Mouse (Mus musculus) lung, postnatal 14 days (tissue): ENCODE measurements around the gene Prss38.
A peak's percentile ranks its signal among the peaks of the same experiment; 100 is the strongest.

Experiments
- DNase-seq: peaks from one replicate; pipeline ENCODE4 v3.0.0; 2021

Gene Prss38

GRCm38 (mm10) chr11:59375475-59375874 lies at the start of gene Prss38:
TSS of gene Prss38 (minus strand) at chr11:59375657.
- no peak for DNase-seq

- peak; percentile 33 for DNase-seq
These were observed 47.6 kb upstream of the Prss38 start for GRCm38 (mm10) chr11:59423010-59423588.

- DNase-seq, result no peak
These were observed 46.5 kb upstream of the Prss38 start for GRCm38 (mm10) chr11:59421967-59422366.

- DNase-seq, result no peak
These were observed 46.0 kb upstream of the Prss38 start for GRCm38 (mm10) chr11:59421436-59421835.

GRCm38 (mm10) chr11:59418708-59419107 lies 43.3 kb upstream of the Prss38 start:
- no peak for DNase-seq

- DNase-seq, result no peak
These were observed 37.8 kb upstream of the Prss38 start for GRCm38 (mm10) chr11:59412999-59413863.

- no peak for DNase-seq
These were observed 36.6 kb upstream of the Prss38 start for GRCm38 (mm10) chr11:59412058-59412457.

- no peak for DNase-seq
These were observed 35.4 kb upstream of the Prss38 start for GRCm38 (mm10) chr11:59410851-59411250.

GRCm38 (mm10) chr11:59405761-59406160 lies 30.3 kb upstream of the Prss38 start:
- DNase-seq, result no peak

GRCm38 (mm10) chr11:59400876-59401275 lies 25.4 kb upstream of the Prss38 start:
- no peak for DNase-seq

GRCm38 (mm10) chr11:59399830-59400229 lies 24.4 kb upstream of the Prss38 start:
- DNase-seq, result no peak

GRCm38 (mm10) chr11:59397536-59398371 lies 22.3 kb upstream of the Prss38 start:
- DNase-seq, result no peak

GRCm38 (mm10) chr11:59394451-59394850 lies 19.0 kb upstream of the Prss38 start:
- DNase-seq, result no peak

GRCm38 (mm10) chr11:59393591-59393990 lies 18.1 kb upstream of the Prss38 start:
- peak; percentile 70 for DNase-seq

- no peak for DNase-seq
These were observed 16.8 kb upstream of the Prss38 start for GRCm38 (mm10) chr11:59392300-59392699.

GRCm38 (mm10) chr11:59390470-59390869 lies 15.0 kb upstream of the Prss38 start:
- DNase-seq, result peak; percentile 43

- DNase-seq, result no peak
These were observed 14.2 kb upstream of the Prss38 start for GRCm38 (mm10) chr11:59389617-59390016.

- DNase-seq, result no peak
These were observed 13.3 kb upstream of the Prss38 start for GRCm38 (mm10) chr11:59388806-59389205.

- no peak for DNase-seq
These were observed 12.0 kb upstream of the Prss38 start for GRCm38 (mm10) chr11:59387471-59387870.

- DNase-seq, result peak; percentile 31
These were observed 9.7 kb upstream of the Prss38 start for GRCm38 (mm10) chr11:59385123-59385522.

GRCm38 (mm10) chr11:59384441-59384959 lies 9.0 kb upstream of the Prss38 start:
- no peak for DNase-seq

- DNase-seq, result no peak
These were observed 4.1 kb upstream of the Prss38 start for GRCm38 (mm10) chr11:59379547-59379946.

GRCm38 (mm10) chr11:59377999-59378398 lies 2.5 kb upstream of the Prss38 start:
- DNase-seq, result no peak
